Mouse (Mus musculus) heart, adult 2 months (tissue): ENCODE measurements around the gene Polr2a. TPM values are rescaled to one million over a fixed set of nuclear protein-coding genes. Genes with fewer than 3 reads are reported as not detected.

Experiments used
- DNase-seq, 2 experiments: peaks; one replicate each; pipeline ENCODE4 v3.0.0; 2021
- H3K27ac ChIP-seq: fragments of 200-600 bp; 2 replicates; pipeline ENCODE4 v1.8.1; 2022
- H3K27me3 ChIP-seq: fragments of 200-500 bp; 2 replicates; pipeline ENCODE4 v1.6.1; 2012; ENCODE audit warnings: mild to moderate bottlenecking, low read length, inconsistent platforms, mixed read lengths; ENCODE audit not compliant: control insufficient read depth, insufficient read depth
- H3K36me3 ChIP-seq: fragments of 200-500 bp; 2 replicates; pipeline ENCODE4 v1.6.1; 2012; ENCODE audit warnings: low read length, inconsistent platforms; ENCODE audit not compliant: control insufficient read depth, insufficient read depth
- H3K4me1 ChIP-seq: fragments of 200-500 bp; 2 replicates; pipeline ENCODE4 v1.6.1; 2011; ENCODE audit warnings: low read length; ENCODE audit not compliant: control insufficient read depth, insufficient read depth
- H3K4me3 ChIP-seq: fragments of 200-600 bp; 2 replicates; pipeline ENCODE4 v1.8.1; 2022
- H3K79me2 ChIP-seq: fragments of 200-500 bp; replicated peaks from 2 replicates; pipeline ENCODE4 v1.6.1; 2012; ENCODE audit warnings: mild to moderate bottlenecking, inconsistent platforms, low read length, moderate library complexity, mixed read lengths; ENCODE audit not compliant: control insufficient read depth, insufficient read depth
- H3K9ac ChIP-seq: fragments of 200-500 bp; 2 replicates; pipeline ENCODE4 v1.6.1; 2012; ENCODE audit warnings: low read depth, mild to moderate bottlenecking, control low read depth, inconsistent platforms, low read length, mixed read lengths
- CTCF ChIP-seq: fragments of 200-600 bp; IDR thresholded peaks from 2 replicates; pipeline ENCODE4 v1.8.1; 2022; ENCODE audit warnings: antibody characterized with exemption, mild to moderate bottlenecking, moderate library complexity
- EP300 ChIP-seq: fragments of 200-500 bp; IDR thresholded peaks from 2 replicates; pipeline ENCODE4 v1.6.1; 2011; ENCODE audit warnings: low read depth, low read length, control low read depth; ENCODE audit not compliant: insufficient read depth
- POLR2A ChIP-seq: fragments of 200-500 bp; IDR thresholded peaks from 2 replicates; pipeline ENCODE4 v1.6.1; 2011; ENCODE audit warnings: mild to moderate bottlenecking, low read depth, low read length, control low read depth; ENCODE audit not compliant: insufficient read depth
- WGBS: fragments of 180-500 bp; shearing (Covaris S2); methylation state at CpG from one replicate; pipeline ENCODE4 v1.1.7; 2018; 5-methylcytosine and 5-hydroxymethylcytosine counted together
- intact Hi-C: fragments of 180-260 bp; cut with DNase I; formaldehyde crosslinking; loops from one replicate; pipeline ENCODE4 v1.15.1; 2025
- polyA plus RNA-seq: library from polyadenylated mRNA; depleted of rRNA; stranded (reverse); fragments of >200 nt; gene quantifications from 2 replicates; pipeline ENCODE4 v1.2.3, GENCODE M21; 2012
- total RNA-seq, 2 experiments: library from RNA; stranded (reverse); gene quantifications; 2 replicates each; pipeline ENCODE4 v1.2.3; 2021

Polr2a gene
- total and polyA plus RNA-seq, 3 experiments = 15.6 to 30.4 (median 25.3) TPM

- TF ChIP-seq EP300 (no peak), POLR2A (no peak), CTCF (no peak)
- no peaks in the 10 kb centered on the region for H3K79me2 ChIP-seq
- H3K27me3 ChIP-seq = no peaks in the 10 kb centered on the region
- H3K27ac ChIP-seq = no peak overlapping the region
- H3K9ac ChIP-seq = no peak overlapping the region
- no peaks in the 10 kb centered on the region for H3K4me1 ChIP-seq
- intact Hi-C loops = no loop called here
- 67% methylated on average over 7 of the region's 7 CpGs for WGBS
- DNase-seq = no peak
- no peak overlapping the region for H3K4me3 ChIP-seq
- H3K36me3 ChIP-seq = no peaks in the 10 kb centered on the region
These were observed 20.5 kb upstream of the Polr2a start for GRCm38 (mm10) chr11:69778985-69779384.

GRCm38 (mm10) chr11:69778258-69778982 lies 20.0 kb upstream of the Polr2a start:
- Histone ChIP-seq H3K79me2 (peaks cover under 1% of the 10 kb centered on the region; the same call in 1 of the 2 replicates), H3K27me3 (no peaks in the 10 kb centered on the region), H3K27ac (no peak overlapping the region), H3K4me3 (no peak overlapping the region), H3K9ac (no peak overlapping the region), H3K4me1 (no peaks in the 10 kb centered on the region), H3K36me3 (no peaks in the 10 kb centered on the region)
- no peak for DNase-seq
- WGBS = 65% methylated on average over 23 of the region's 23 CpGs
- intact Hi-C loops = no loop called here
- TF ChIP-seq EP300 = no peak
- TF ChIP-seq CTCF = no peak
- TF ChIP-seq POLR2A = no peak

- H3K9ac ChIP-seq = no peak overlapping the region
- H3K4me1 ChIP-seq = no peaks in the 10 kb centered on the region
- DNase-seq = no peak
- H3K4me3 ChIP-seq = no peak overlapping the region
- no peaks in the 10 kb centered on the region for H3K36me3 ChIP-seq
- no peak overlapping the region for H3K27ac ChIP-seq
- no peaks in the 10 kb centered on the region for H3K27me3 ChIP-seq
- intact Hi-C loops = no loop called here
- WGBS = 74% methylated on average over 26 of the region's 26 CpGs
- no peak for TF ChIP-seq CTCF
- no peak for TF ChIP-seq EP300
- TF ChIP-seq POLR2A = no peak
- peaks cover 5% of the 10 kb centered on the region; the same call in 1 of the 2 replicates for H3K79me2 ChIP-seq
These were observed 19.2 kb upstream of the Polr2a start for GRCm38 (mm10) chr11:69777504-69778257.

- H3K27ac ChIP-seq = no peak overlapping the region
- no peaks in the 10 kb centered on the region for H3K27me3 ChIP-seq
- H3K36me3 ChIP-seq = no peaks in the 10 kb centered on the region
- DNase-seq = no peak
- H3K4me1 ChIP-seq = no peaks in the 10 kb centered on the region
- 89% methylated on average over 20 of the region's 20 CpGs for WGBS
- no peak overlapping the region for H3K4me3 ChIP-seq
- TF ChIP-seq POLR2A (no peak), CTCF (no peak), EP300 (no peak)
- peaks cover 5% of the 10 kb centered on the region; the same call in 1 of the 2 replicates for H3K79me2 ChIP-seq
- H3K9ac ChIP-seq = no peak overlapping the region
- intact Hi-C loops = no loop called here
These were observed 18.1 kb upstream of the Polr2a start for GRCm38 (mm10) chr11:69776488-69776887.

GRCm38 (mm10) chr11:69775716-69776115 lies 17.3 kb upstream of the Polr2a start:
- intact Hi-C loops = no loop called here
- no peak overlapping the region for H3K9ac ChIP-seq
- no peaks in the 10 kb centered on the region for H3K4me1 ChIP-seq
- no peak overlapping the region for H3K4me3 ChIP-seq
- H3K36me3 ChIP-seq = no peaks in the 10 kb centered on the region
- 68% methylated on average over 10 of the region's 10 CpGs for WGBS
- no peak overlapping the region for H3K27ac ChIP-seq
- no peak for DNase-seq
- peaks cover 5% of the 10 kb centered on the region; the same call in 1 of the 2 replicates for H3K79me2 ChIP-seq
- TF ChIP-seq POLR2A (no peak), CTCF (no peak), EP300 (no peak)
- H3K27me3 ChIP-seq = no peaks in the 10 kb centered on the region

GRCm38 (mm10) chr11:69774961-69775360 lies 16.5 kb upstream of the Polr2a start:
- H3K4me1 ChIP-seq = no peaks in the 10 kb centered on the region
- no peak overlapping the region for H3K9ac ChIP-seq
- H3K4me3 ChIP-seq = no peak overlapping the region
- WGBS = 59% methylated on average over 5 of the region's 5 CpGs
- no peaks in the 10 kb centered on the region for H3K36me3 ChIP-seq
- DNase-seq = no peak
- no peak overlapping the region for H3K27ac ChIP-seq
- no peak for TF ChIP-seq CTCF
- no peak for TF ChIP-seq EP300
- no peak for TF ChIP-seq POLR2A
- no peaks in the 10 kb centered on the region for H3K27me3 ChIP-seq
- H3K79me2 ChIP-seq = peaks cover 5% of the 10 kb centered on the region; the same call in 1 of the 2 replicates
- intact Hi-C loops = no loop called here
